ENCODE assay signal across 7 mouse cellular contexts in genomic region chr13:43302651-43303160, GRCm38 (mm10). TPM values are rescaled to one million over a fixed set of nuclear protein-coding genes. Genes with fewer than 3 reads are reported as not detected.
DNase-seq lines count a peak whose midpoint lies in the region; ATAC-seq lines count a peak whose summit lies in the region.

No protein-coding gene starts in this region.

- 0 out of 2 replicates have a peak, but pooled peaks cover 2% of the 10 kb centered on the region for H3K27me3 ChIP-seq in forebrain, embryonic 16.5 days (replicated peaks; ENCODE audit: control insufficient read depth, insufficient read depth, low read length)
- peaks cover 64% of the 10 kb centered on the region for H3K27me3 ChIP-seq in limb, embryonic 12.5 days
- peaks cover 26% of the 10 kb centered on the region for H3K27me3 ChIP-seq in neural tube, embryonic 13.5 days

- peaks cover 39% of the 10 kb centered on the region for H3K4me1 ChIP-seq in forebrain, embryonic 16.5 days (replicated peaks; ENCODE audit: control insufficient read depth, insufficient read depth, low read length)
- peaks cover 20% of the 10 kb centered on the region for H3K4me1 ChIP-seq in limb, embryonic 12.5 days (replicated peaks)
- H3K4me1 ChIP-seq in neural tube, embryonic 13.5 days (replicated peaks): peaks cover 46% of the 10 kb centered on the region

- WGBS in forebrain, embryonic 16.5 days: under 1% methylated on average over 19 of the region's 19 CpGs
- 1% methylated on average over 19 of the region's 19 CpGs for WGBS in limb, embryonic 12.5 days
- whole genome bisulfite sequencing in neural tube, embryonic 13.5 days: 1% methylated on average over 19 of the region's 19 CpGs

- DNase-seq in left cerebral cortex, postnatal 14 days (ENCODE audit: low spot score in 2 of 2): peak; percentile 38 to 41
- DNase-seq in left cerebral cortex, postnatal 10 days (ENCODE audit: extremely low spot score in 1 of 2, low spot score in 2 of 2): no peak
- DNase-seq in brain, embryonic 18.5 days (ENCODE audit: low read depth, low spot score): peak; percentile 32
- no peak for DNase-seq in spleen, adult 18-20 months

- H3K4me3 ChIP-seq in forebrain, embryonic 16.5 days (replicated peaks; ENCODE audit: low read length): peak overlapping the region; percentile 68
- peak overlapping the region; percentile 65 for H3K4me3 ChIP-seq in limb, embryonic 12.5 days (replicated peaks)
- H3K4me3 ChIP-seq in neural tube, embryonic 13.5 days: peak overlapping the region; percentile 85

- no peaks in the 10 kb centered on the region for H3K36me3 ChIP-seq in forebrain, embryonic 16.5 days (ENCODE audit: control insufficient read depth, insufficient read depth)
- H3K36me3 ChIP-seq in limb, embryonic 12.5 days: no peaks in the 10 kb centered on the region
- no peaks in the 10 kb centered on the region for H3K36me3 ChIP-seq in neural tube, embryonic 13.5 days

- peak overlapping the region; percentile 90 for H3K27ac ChIP-seq in forebrain, embryonic 16.5 days (ENCODE audit: low read length)
- H3K27ac ChIP-seq in limb, embryonic 12.5 days: no peak overlapping the region
- H3K27ac ChIP-seq in neural tube, embryonic 13.5 days (replicated peaks): peak overlapping the region; percentile 94

- H3K4me2 ChIP-seq in forebrain, embryonic 16.5 days (ENCODE audit: low read length): peak overlapping the region; percentile 86
- peak overlapping the region; percentile 100 for H3K4me2 ChIP-seq in limb, embryonic 12.5 days
- H3K4me2 ChIP-seq in neural tube, embryonic 13.5 days: peak overlapping the region; percentile 68

- ATAC-seq in forebrain, embryonic 16.5 days: peak; percentile 5; the same call in 1 of the 2 replicates
- ATAC-seq in limb, embryonic 12.5 days (ENCODE audit: insufficient number of reproducible peaks, insufficient read depth, low FRiP score, low TSS enrichment, low read depth): no peak
- ATAC-seq in neural tube, embryonic 13.5 days (ENCODE audit: low read depth): 0 out of 2 replicates have a peak, but pooled peaks have one; percentile 0

- H3K9ac ChIP-seq in forebrain, embryonic 16.5 days (replicated peaks; ENCODE audit: low read depth, low read length): peak overlapping the region; percentile 81
- H3K9ac ChIP-seq in limb, embryonic 12.5 days (replicated peaks): peak overlapping the region; percentile 73; the same call in 1 of the 2 replicates
- peak overlapping the region; percentile 92 for H3K9ac ChIP-seq in neural tube, embryonic 13.5 days

- intact Hi-C loops in left cerebral cortex, postnatal 14 days (cut with DNase I): loop anchor here (5.0 kb wide), 4 partner anchors 40 to 115 kb away; partner anchors contain the start of gene Nol7
- intact Hi-C loops in left cerebral cortex, postnatal 10 days (cut with DNase I): loop anchor here (5.0 kb wide), 3 partner anchors 40 to 120 kb away; no protein-coding TSS in a partner anchor

- H3K9me3 ChIP-seq in forebrain, embryonic 16.5 days (ENCODE audit: control insufficient read depth, low read length): no peaks in the 10 kb centered on the region
- no peaks in the 10 kb centered on the region for H3K9me3 ChIP-seq in limb, embryonic 12.5 days
- H3K9me3 ChIP-seq in neural tube, embryonic 13.5 days: no peaks in the 10 kb centered on the region

RNA-seq across cellular contexts. Expression of gene Gfod1, which starts 1.3 kb away (rescaled TPM):
- total RNA-seq in left cerebral cortex, postnatal 14 days (2021): 10 to 100 TPM; 59.1 to 69.9 TPM
- total RNA-seq in left cerebral cortex, postnatal 10 days (2021): 10 to 100 TPM; 41.6 to 43.3 TPM
- polyA plus RNA-seq in forebrain, embryonic 16.5 days (2015; fragmentation: Nextera tagmentation; extraction: Ambion mirVana): 2.1 and 2.3 TPM in 2 replicates
- 0.23 and 0.37 TPM in 2 replicates for polyA plus RNA-seq in limb, embryonic 12.5 days (2016; fragmentation: Nextera tagmentation; extraction: Ambion mirVana)
- polyA plus RNA-seq in neural tube, embryonic 13.5 days (2015; fragmentation: Nextera tagmentation; extraction: Ambion mirVana): 1.8 and 2.0 TPM in 2 replicates

Comparison
In these comparisons a context has a peak if more than half of its experiments do, and no peak if none do; other contexts are left out.
1. DNase-seq: peak in left cerebral cortex, postnatal 14 days (2 of 2) and brain, embryonic 18.5 days (single experiment); none in left cerebral cortex, postnatal 10 days (0 of 2) and spleen, adult 18-20 months (0 of 2).
2. Peak in every context shown above with its lines, with median percentiles within 50 percentile points of each other: H3K4me2 ChIP-seq, H3K4me3 ChIP-seq and H3K9ac ChIP-seq.